Mouse (Mus musculus) limb, embryonic 11.5 days (tissue): ENCODE data around the gene Myh8. TPM values are rescaled to one million over a fixed set of nuclear protein-coding genes. Genes with fewer than 3 reads are reported as not detected.
A peak's percentile ranks its signal among the peaks of the same experiment; 100 is the strongest.

ENCODE experiments used
- ATAC-seq: fragments of 200-750 bp; cut with Nextera tagmentation; 2 replicates; pipeline ENCODE4 v1.8.0; 2017; ENCODE audit warnings: low read depth; ENCODE audit not compliant: insufficient number of reproducible peaks, low FRiP score, low TSS enrichment
- DNase-seq: peaks from one replicate; pipeline ENCODE4 v3.0.0-alpha.2; 2015; ENCODE audit warnings: low spot score
- H3K27ac ChIP-seq: fragments of 300-500 bp; sonication (generic); replicated peaks from 2 replicates; pipeline ENCODE4 v1.5.1; 2014; ENCODE audit warnings: low read depth, mild to moderate bottlenecking, low read length
- H3K27me3 ChIP-seq: fragments of 300-500 bp; sonication (generic); 2 replicates; pipeline ENCODE4 v1.6.1; 2014; ENCODE audit warnings: mild to moderate bottlenecking, low read length, mixed read lengths; ENCODE audit not compliant: control insufficient read depth, insufficient read depth
- H3K36me3 ChIP-seq: fragments of 300-500 bp; sonication (generic); 2 replicates; pipeline ENCODE4 v1.6.1; 2014; ENCODE audit warnings: mild to moderate bottlenecking, low read length, moderate library complexity, mixed read lengths; ENCODE audit not compliant: control insufficient read depth, insufficient read depth
- H3K4me1 ChIP-seq: fragments of 300-500 bp; sonication (generic); 2 replicates; pipeline ENCODE4 v1.6.1; 2014; ENCODE audit warnings: low read length, mixed read lengths; ENCODE audit not compliant: control insufficient read depth, insufficient read depth
- H3K4me2 ChIP-seq: fragments of 300-500 bp; sonication (generic); 2 replicates; pipeline ENCODE4 v1.6.1; 2014; ENCODE audit warnings: low read depth, mild to moderate bottlenecking, moderate library complexity; ENCODE audit not compliant: severe bottlenecking
- H3K4me3 ChIP-seq: fragments of 300-500 bp; sonication (generic); 2 replicates; pipeline ENCODE4 v1.5.1; 2014; ENCODE audit warnings: low read depth, low read length
- H3K9ac ChIP-seq: fragments of 300-500 bp; sonication (generic); 2 replicates; pipeline ENCODE4 v1.6.1; 2014; ENCODE audit warnings: mild to moderate bottlenecking, low read length
- H3K9me3 ChIP-seq: fragments of 300-500 bp; sonication (generic); 2 replicates; pipeline ENCODE4 v1.6.1; 2016; ENCODE audit warnings: low read length; ENCODE audit not compliant: control insufficient read depth
- WGBS: fragments of 180-500 bp; shearing (Covaris S2); extraction: QIAGEN DNeasy Blood & Tissue Kit; methylation state at CpG from one replicate; pipeline ENCODE4 v1.1.7; 2014; 5-methylcytosine and 5-hydroxymethylcytosine counted together
- polyA plus RNA-seq: library from polyadenylated mRNA; unstranded; fragments of >200 nt; fragmentation: Nextera tagmentation; extraction: Ambion mirVana; gene quantifications from 2 replicates; pipeline ENCODE4 v1.2.1, GENCODE M21; 2014

The Myh8 gene
- polyA plus RNA-seq, 1 experiment from 2014 or later = 0.31 TPM

- no peaks in the 10 kb centered on the region for H3K36me3 ChIP-seq
- no peaks in the 10 kb centered on the region for H3K27me3 ChIP-seq
- ATAC-seq (no peak), DNase-seq (no peak)
- H3K9ac ChIP-seq = no peak overlapping the region
- H3K4me2 ChIP-seq = no peak overlapping the region
- no peaks in the 10 kb centered on the region for H3K9me3 ChIP-seq
- no peaks in the 10 kb centered on the region for H3K4me1 ChIP-seq
- no peak overlapping the region for H3K4me3 ChIP-seq
- 85% methylated on average over 4 of the region's 4 CpGs for WGBS
- H3K27ac ChIP-seq = no peak overlapping the region
Measured at GRCm38 (mm10) chr11:67253691-67254090, 23.2 kb upstream of the Myh8 start.

GRCm38 (mm10) chr11:67257048-67257447 lies 19.9 kb upstream of the Myh8 start:
- ATAC-seq (no peak), DNase-seq (peak; percentile 13)
- Histone ChIP-seq H3K27me3 (no peaks in the 10 kb centered on the region), H3K36me3 (no peaks in the 10 kb centered on the region), H3K4me3 (no peak overlapping the region), H3K4me2 (no peak overlapping the region), H3K9ac (no peak overlapping the region), H3K9me3 (no peaks in the 10 kb centered on the region), H3K4me1 (no peaks in the 10 kb centered on the region), H3K27ac (no peak overlapping the region)
- WGBS = 65% methylated on average over 7 of the region's 7 CpGs

DNA sequence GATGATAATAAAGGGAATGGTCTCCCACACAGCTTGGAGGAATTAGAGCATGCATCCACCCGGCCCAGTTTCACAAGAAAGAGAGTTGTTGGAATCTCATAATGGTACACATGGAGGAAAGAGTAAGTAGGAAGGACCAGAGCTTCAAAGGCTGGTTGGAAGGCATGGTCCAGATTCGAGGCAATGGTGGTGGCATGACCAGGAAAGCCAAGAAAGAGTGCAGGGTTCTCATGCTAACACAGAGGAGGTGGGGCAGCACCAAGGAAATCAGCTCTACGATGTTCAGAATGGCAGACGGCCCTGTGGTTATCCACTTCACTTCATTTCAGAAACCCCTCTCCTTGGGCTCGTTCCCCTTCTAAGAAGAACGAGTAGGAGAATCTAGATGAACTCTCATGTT lies 16.0 kb upstream of the Myh8 start:
- DNase-seq (peak; percentile 6), ATAC-seq (no peak)
- Histone ChIP-seq H3K4me3 (no peak overlapping the region), H3K27me3 (no peaks in the 10 kb centered on the region), H3K9ac (no peak overlapping the region), H3K9me3 (no peaks in the 10 kb centered on the region), H3K36me3 (no peaks in the 10 kb centered on the region), H3K4me2 (no peak overlapping the region), H3K4me1 (no peaks in the 10 kb centered on the region), H3K27ac (no peak overlapping the region)
- 90% methylated on average over 6 of the region's 6 CpGs for WGBS

DNA sequence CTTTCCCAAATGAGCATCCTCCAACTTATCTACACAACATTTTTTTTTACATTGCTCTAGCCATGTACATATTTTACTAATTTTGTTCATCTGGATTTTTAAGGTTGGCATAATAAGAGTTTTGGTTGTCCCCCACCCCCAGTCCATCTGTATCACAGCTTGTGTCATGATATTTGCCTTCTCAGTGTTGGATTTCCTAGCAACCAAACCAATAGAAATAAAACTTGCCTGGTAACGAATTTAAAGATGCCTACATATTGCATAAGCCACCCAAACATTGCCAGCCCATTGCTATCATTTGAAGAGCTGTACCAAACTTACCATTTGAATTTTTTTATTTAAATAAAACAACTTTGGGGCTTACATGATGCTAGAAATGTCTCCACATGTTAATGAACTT lies 16.5 kb downstream of the Myh8 start:
- no peak overlapping the region for H3K27ac ChIP-seq
- no peaks in the 10 kb centered on the region for H3K4me1 ChIP-seq
- 80% methylated on average over 1 of the region's 1 CpGs for WGBS
- no peak overlapping the region for H3K9ac ChIP-seq
- no peak overlapping the region for H3K4me3 ChIP-seq
- H3K4me2 ChIP-seq = no peak overlapping the region
- H3K27me3 ChIP-seq = no peaks in the 10 kb centered on the region
- ATAC-seq (no peak), DNase-seq (no peak)
- H3K36me3 ChIP-seq = no peaks in the 10 kb centered on the region
- H3K9me3 ChIP-seq = no peaks in the 10 kb centered on the region

DNA sequence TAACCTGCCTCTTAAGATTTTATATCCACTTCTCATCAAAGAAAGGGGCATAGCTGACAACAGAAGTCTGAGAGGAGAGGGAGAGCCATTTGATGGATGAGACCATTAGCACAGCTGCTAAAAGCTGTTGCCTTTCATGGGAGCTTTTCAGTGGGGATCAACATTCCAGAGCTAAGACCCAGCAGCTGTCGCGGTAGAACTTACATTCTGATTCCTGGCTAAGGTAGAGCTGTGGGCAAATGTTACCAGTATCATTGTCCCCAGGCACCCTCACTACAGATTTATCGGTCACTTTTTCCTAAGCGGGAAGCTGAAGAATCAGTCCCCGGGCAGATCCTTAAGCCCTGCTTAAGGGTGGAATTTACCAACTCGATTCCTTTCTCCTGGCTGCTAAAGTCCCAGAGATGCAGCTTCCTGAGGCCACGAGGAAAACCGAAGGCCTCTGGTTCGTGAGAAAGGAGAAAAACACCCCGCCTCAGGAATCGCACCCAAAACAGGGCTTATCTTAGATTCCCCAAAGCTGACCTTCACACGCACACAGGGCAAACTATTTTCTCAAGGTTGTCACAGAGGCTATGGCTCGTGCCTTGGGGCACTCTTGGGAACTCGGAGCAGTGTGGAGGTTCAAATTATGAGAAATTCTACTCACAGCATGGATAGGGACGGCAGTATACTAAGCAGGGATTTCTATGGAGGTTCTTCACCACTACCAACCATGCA lies 37.0 kb downstream of the Myh8 start:
- Histone ChIP-seq H3K4me1 (no peaks in the 10 kb centered on the region), H3K27ac (no peak overlapping the region), H3K36me3 (no peaks in the 10 kb centered on the region), H3K9ac (no peak overlapping the region), H3K27me3 (no peaks in the 10 kb centered on the region), H3K4me2 (no peak overlapping the region), H3K4me3 (no peak overlapping the region), H3K9me3 (no peaks in the 10 kb centered on the region)
- 38% methylated on average over 15 of the region's 15 CpGs for WGBS
- peak; percentile 30 for DNase-seq
- ATAC-seq = no peak

GRCm38 (mm10) chr11:67321358-67321757 lies 44.4 kb downstream of the Myh8 start, which contains the start of gene Myh13:
Myh13 (plus strand) TSS chr11:67321658.
- no peak within 1 kb of the TSS for H3K4me3 ChIP-seq
- H3K4me2 ChIP-seq = no peak within 1 kb of the TSS
- no peak within 1 kb of the TSS for H3K27ac ChIP-seq
- no peaks in the 10 kb centered on the region for H3K27me3 ChIP-seq
- H3K9me3 ChIP-seq = no peaks in the 10 kb centered on the region
- DNase-seq = no peak
- no peaks in the 10 kb centered on the region for H3K36me3 ChIP-seq
- H3K4me1 ChIP-seq = no peaks in the 10 kb centered on the region
- H3K9ac ChIP-seq = no peak within 1 kb of the TSS
- WGBS = 88% methylated on average over 7 of the region's 7 CpGs
- no peak for ATAC-seq

DNA sequence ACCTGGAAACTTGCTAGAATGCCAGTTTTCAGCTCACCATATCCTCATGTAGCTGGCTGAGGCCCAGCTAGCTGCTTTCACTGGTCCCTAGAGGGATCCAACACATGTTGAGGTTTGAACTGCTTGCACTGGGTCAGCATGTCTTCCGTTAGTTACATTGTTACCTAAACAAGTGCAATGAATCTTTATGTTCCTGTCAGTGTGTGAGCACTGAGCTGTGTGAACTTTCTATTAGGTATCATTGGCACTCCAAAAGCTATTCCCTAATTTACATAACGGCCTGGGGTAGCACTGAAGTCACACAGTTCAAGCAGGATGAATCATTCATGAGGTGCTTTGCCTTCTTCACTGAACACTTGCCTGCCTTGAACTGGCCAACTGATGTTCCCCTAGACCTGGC lies 49.6 kb downstream of the Myh8 start:
- DNase-seq (no peak), ATAC-seq (no peak)
- WGBS = 65% methylated on average over 2 of the region's 2 CpGs
- Histone ChIP-seq H3K4me1 (no peaks in the 10 kb centered on the region), H3K4me3 (no peak overlapping the region), H3K36me3 (no peaks in the 10 kb centered on the region), H3K4me2 (no peak overlapping the region), H3K9me3 (no peaks in the 10 kb centered on the region), H3K9ac (no peak overlapping the region), H3K27me3 (no peaks in the 10 kb centered on the region), H3K27ac (no peak overlapping the region)

DNA sequence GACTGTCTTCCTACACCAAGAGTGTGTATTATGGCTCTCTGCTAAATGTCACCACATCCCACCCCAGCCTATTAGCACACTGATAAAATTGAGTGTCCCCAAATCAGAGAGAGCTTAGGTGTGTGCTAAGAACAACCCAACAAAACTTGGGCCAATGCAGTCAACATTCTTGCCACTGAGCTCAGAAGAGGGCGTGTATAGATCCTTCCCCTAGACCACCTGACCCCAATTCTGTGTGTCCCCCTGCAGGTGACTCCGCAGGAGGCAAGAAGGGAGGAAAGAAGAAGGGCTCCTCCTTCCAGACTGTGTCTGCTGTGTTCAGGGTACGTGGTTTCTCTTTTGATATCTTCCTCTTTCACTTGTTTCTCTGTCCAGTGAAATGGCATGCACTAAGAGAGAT lies 67.6 kb downstream of the Myh8 start:
- H3K9ac ChIP-seq = no peak overlapping the region
- H3K4me1 ChIP-seq = no peaks in the 10 kb centered on the region
- H3K27me3 ChIP-seq = no peaks in the 10 kb centered on the region
- no peak for DNase-seq
- no peak for ATAC-seq
- no peak overlapping the region for H3K4me3 ChIP-seq
- WGBS = 68% methylated on average over 3 of the region's 3 CpGs
- no peak overlapping the region for H3K27ac ChIP-seq
- H3K36me3 ChIP-seq = no peaks in the 10 kb centered on the region
- H3K9me3 ChIP-seq = no peaks in the 10 kb centered on the region
- H3K4me2 ChIP-seq = no peak overlapping the region
